Mouse (Mus musculus): Measurements from ENCODE around the gene Ap1ar. TPM values are rescaled to one million over a fixed set of nuclear protein-coding genes. Genes with fewer than 3 reads are reported as not detected.
"Not testable (repeated sequence)": the region's sequence is repeated elsewhere in the genome, so short reads cannot be mapped to it uniquely, and the experiment has no call there.

The Ap1ar gene
- polyA plus RNA-seq, 1 experiment from 2014 or later = 26.2 TPM

DNA sequence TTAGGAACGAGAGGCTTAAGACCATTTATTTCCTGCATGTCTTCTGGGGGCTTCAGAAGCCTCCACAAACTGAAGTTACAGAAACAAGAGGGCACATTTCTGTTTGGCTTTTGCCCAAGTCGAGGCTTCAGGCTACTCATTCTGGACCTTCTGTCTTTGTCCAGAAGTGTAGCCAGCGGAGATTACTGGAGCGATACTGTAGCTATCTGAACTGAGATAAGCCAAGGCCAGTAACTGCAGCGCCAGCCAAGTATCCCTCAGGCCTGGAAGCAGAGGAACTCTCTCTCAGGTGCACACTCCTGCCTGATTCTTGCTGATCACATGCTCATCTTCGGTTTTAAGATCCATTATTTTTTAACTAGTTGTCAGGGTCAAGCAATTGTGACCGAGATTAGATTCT lies 49.3 kb downstream of the Ap1ar start:
- no peak overlapping the region for H3K27ac ChIP-seq (replicated peaks in 1 of 2; ENCODE audit: control insufficient read depth in 1 of 2, insufficient read depth in 1 of 2, low read depth in 2 of 2, low read length in 2 of 2)
- WGBS = 51% methylated on average over 7 of the region's 7 CpGs

DNA sequence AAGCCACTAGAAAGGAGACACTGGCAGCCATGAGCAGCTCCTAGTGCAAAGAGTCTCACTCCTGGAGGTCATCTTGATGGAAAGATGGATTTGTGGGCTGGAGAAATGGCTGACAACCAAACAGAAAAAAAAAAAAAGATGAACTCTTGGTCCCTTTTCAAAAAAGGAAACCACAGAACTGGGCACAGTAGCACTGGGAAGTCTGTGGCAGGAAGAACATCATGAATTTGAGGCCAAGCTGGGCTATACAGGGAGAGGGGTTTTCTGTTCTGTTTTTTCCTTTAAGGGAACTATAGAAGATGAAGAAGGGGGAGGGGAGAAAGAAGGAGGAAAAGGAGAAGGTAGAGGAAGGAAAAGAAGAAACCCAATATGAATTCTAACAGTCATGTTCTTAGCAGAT lies 50.3 kb downstream of the Ap1ar start:
- H3K9me3 ChIP-seq (ENCODE audit: control insufficient read depth, low read length) = no peaks in the 10 kb centered on the region; the same call in 1 of the 2 replicates
- peaks cover 4 to 6% of the 10 kb centered on the region in 2 experiments; a peak in 3 of 4 replicates for H3K4me1 ChIP-seq (ENCODE audit: control insufficient read depth in 2 of 2, insufficient read depth in 2 of 2, low read length in 2 of 2)
- H3K4me2 ChIP-seq (ENCODE audit: low read length) = no peak overlapping the region
- no peak overlapping the region for H3K9ac ChIP-seq (ENCODE audit: low read length)
- H3K27ac ChIP-seq (replicated peaks in 1 of 2; ENCODE audit: control insufficient read depth in 1 of 2, insufficient read depth in 1 of 2, low read depth in 2 of 2, low read length in 2 of 2) = no peak overlapping the region
- no peak overlapping the region for H3K4me3 ChIP-seq (ENCODE audit: control insufficient read depth in 1 of 2, insufficient read depth in 1 of 2, low read depth in 1 of 2, low read length in 2 of 2)
- no peaks in the 10 kb centered on the region for H3K36me3 ChIP-seq (ENCODE audit: control insufficient read depth, insufficient read depth, low read length)
- H3K27me3 ChIP-seq (ENCODE audit: control insufficient read depth, insufficient read depth, low read length) = peaks cover 15% of the 10 kb centered on the region
- no peak for ATAC-seq (ENCODE audit: insufficient number of reproducible peaks, insufficient read depth, low FRiP score, low read depth)

More for the DNA sequence above, 49.3 kb downstream of the Ap1ar start:
- ATAC-seq (ENCODE audit: insufficient number of reproducible peaks, insufficient read depth, low FRiP score, low read depth) = no peak
- H3K36me3 ChIP-seq (ENCODE audit: control insufficient read depth, insufficient read depth, low read length) = no peaks in the 10 kb centered on the region
- H3K9me3 ChIP-seq (ENCODE audit: control insufficient read depth, low read length) = no peaks in the 10 kb centered on the region; the same call in 1 of the 2 replicates
- no peak overlapping the region for H3K9ac ChIP-seq (ENCODE audit: low read length)
- H3K4me2 ChIP-seq (ENCODE audit: low read length) = no peak overlapping the region
- no peak overlapping the region for H3K4me3 ChIP-seq (ENCODE audit: control insufficient read depth in 1 of 2, insufficient read depth in 1 of 2, low read depth in 1 of 2, low read length in 2 of 2)
- peaks cover 15% of the 10 kb centered on the region for H3K27me3 ChIP-seq (ENCODE audit: control insufficient read depth, insufficient read depth, low read length)
- H3K4me1 ChIP-seq (ENCODE audit: control insufficient read depth in 2 of 2, insufficient read depth in 2 of 2, low read length in 2 of 2) = peaks cover 4 to 6% of the 10 kb centered on the region in 2 experiments; a peak in 3 of 4 replicates

DNA sequence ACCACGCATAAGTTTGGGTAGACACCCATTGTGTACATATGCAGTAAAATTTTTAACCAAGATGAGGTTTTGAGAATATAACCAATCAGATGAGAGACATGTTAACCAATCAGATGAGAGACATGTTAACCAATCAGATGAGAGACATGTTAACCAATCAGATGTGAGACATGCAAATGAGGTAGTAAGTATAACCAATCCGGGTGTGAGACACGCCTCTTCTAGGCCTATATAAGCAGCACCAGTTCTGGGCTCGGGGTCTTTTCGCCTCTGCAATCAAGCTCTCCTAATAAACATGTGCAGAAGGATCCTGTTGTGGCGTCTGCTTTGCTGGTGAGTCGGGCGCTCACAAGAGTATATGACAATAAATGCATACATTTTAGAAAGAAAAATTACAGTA lies 53.6 kb downstream of the Ap1ar start:
- H3K4me1 ChIP-seq (ENCODE audit: control insufficient read depth in 2 of 2, insufficient read depth in 2 of 2, low read length in 2 of 2); ATAC-seq (ENCODE audit: insufficient number of reproducible peaks, insufficient read depth, low FRiP score, low read depth); H3K36me3 ChIP-seq (ENCODE audit: control insufficient read depth, insufficient read depth, low read length); H3K9me3 ChIP-seq (ENCODE audit: control insufficient read depth, low read length); H3K27me3 ChIP-seq (ENCODE audit: control insufficient read depth, insufficient read depth, low read length); H3K27ac ChIP-seq (replicated peaks in 1 of 2; ENCODE audit: control insufficient read depth in 1 of 2, insufficient read depth in 1 of 2, low read depth in 2 of 2, low read length in 2 of 2); H3K4me2 ChIP-seq (ENCODE audit: low read length); H3K9ac ChIP-seq (ENCODE audit: low read length); H3K4me3 ChIP-seq (ENCODE audit: control insufficient read depth in 1 of 2, insufficient read depth in 1 of 2, low read depth in 1 of 2, low read length in 2 of 2): not testable (repeated sequence)
- 90% methylated on average over 8 of the region's 8 CpGs for WGBS

DNA sequence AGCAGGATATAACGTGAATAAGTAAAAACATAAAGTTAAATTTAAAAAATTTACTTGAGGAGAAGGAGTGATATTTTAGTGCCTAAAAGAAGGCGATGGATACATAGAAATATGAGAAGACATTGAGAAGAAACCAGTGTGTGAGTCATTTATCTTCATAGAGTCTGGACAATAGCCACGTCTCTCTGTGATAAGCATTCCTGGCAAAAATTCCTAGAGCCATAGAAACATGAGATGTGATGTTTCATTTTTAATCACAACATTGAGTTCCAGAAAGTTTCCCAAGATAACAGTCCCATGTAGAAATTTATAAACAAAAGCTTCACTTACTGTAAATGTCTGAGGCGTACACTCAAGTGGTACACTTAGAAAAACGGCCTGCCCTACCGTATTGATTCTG lies 54.4 kb downstream of the Ap1ar start:
- Histone ChIP-seq H3K9me3 (ENCODE audit: control insufficient read depth, low read length) (no peaks in the 10 kb centered on the region; the same call in 1 of the 2 replicates), H3K27ac (replicated peaks in 1 of 2; ENCODE audit: control insufficient read depth in 1 of 2, insufficient read depth in 1 of 2, low read depth in 2 of 2, low read length in 2 of 2) (no peak overlapping the region), H3K27me3 (ENCODE audit: control insufficient read depth, insufficient read depth, low read length) (peaks cover under 1% of the 10 kb centered on the region; the same call in 1 of the 2 replicates), H3K4me1 (ENCODE audit: control insufficient read depth in 2 of 2, insufficient read depth in 2 of 2, low read length in 2 of 2) (no peaks in the 10 kb centered on the region), H3K36me3 (ENCODE audit: control insufficient read depth, insufficient read depth, low read length) (no peaks in the 10 kb centered on the region), H3K4me2 (ENCODE audit: low read length) (no peak overlapping the region), H3K4me3 (ENCODE audit: control insufficient read depth in 1 of 2, insufficient read depth in 1 of 2, low read depth in 1 of 2, low read length in 2 of 2) (no peak overlapping the region), H3K9ac (ENCODE audit: low read length) (no peak overlapping the region)
- 67% methylated on average over 6 of the region's 6 CpGs for WGBS
- ATAC-seq (ENCODE audit: insufficient number of reproducible peaks, insufficient read depth, low FRiP score, low read depth) = no peak

DNA sequence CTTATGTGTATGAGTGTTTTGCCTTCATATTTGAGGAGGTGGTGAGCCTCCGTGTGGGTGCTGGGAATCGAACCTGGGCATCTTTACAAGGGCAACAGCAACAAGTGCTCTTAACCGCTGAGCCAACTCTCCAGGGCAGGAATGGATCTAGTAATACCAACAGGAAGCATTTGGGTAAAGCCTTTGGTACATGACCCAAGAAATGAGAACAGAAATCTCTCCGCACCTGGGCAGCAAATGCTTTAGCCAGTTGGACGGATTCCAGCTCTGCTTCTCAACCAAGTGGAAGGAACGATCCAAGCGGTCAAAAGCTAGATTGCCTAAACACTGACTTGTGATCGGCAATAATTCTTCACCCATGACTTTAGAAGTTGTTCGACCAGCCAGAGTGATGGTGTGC lies 56.4 kb downstream of the Ap1ar start:
- 91% methylated on average over 9 of the region's 9 CpGs for WGBS
- H3K4me2 ChIP-seq (ENCODE audit: low read length) = no peak overlapping the region
- H3K27ac ChIP-seq (replicated peaks in 1 of 2; ENCODE audit: control insufficient read depth in 1 of 2, insufficient read depth in 1 of 2, low read depth in 2 of 2, low read length in 2 of 2) = no peak overlapping the region
- ATAC-seq (ENCODE audit: insufficient number of reproducible peaks, insufficient read depth, low FRiP score, low read depth) = no peak
- H3K27me3 ChIP-seq (ENCODE audit: control insufficient read depth, insufficient read depth, low read length) = no peaks in the 10 kb centered on the region
- H3K9ac ChIP-seq (ENCODE audit: low read length) = no peak overlapping the region
- no peaks in the 10 kb centered on the region for H3K4me1 ChIP-seq (ENCODE audit: control insufficient read depth in 2 of 2, insufficient read depth in 2 of 2, low read length in 2 of 2)
- H3K9me3 ChIP-seq (ENCODE audit: control insufficient read depth, low read length) = no peaks in the 10 kb centered on the region; the same call in 1 of the 2 replicates
- H3K36me3 ChIP-seq (ENCODE audit: control insufficient read depth, insufficient read depth, low read length) = no peaks in the 10 kb centered on the region
- H3K4me3 ChIP-seq (ENCODE audit: control insufficient read depth in 1 of 2, insufficient read depth in 1 of 2, low read depth in 1 of 2, low read length in 2 of 2) = no peak overlapping the region

DNA sequence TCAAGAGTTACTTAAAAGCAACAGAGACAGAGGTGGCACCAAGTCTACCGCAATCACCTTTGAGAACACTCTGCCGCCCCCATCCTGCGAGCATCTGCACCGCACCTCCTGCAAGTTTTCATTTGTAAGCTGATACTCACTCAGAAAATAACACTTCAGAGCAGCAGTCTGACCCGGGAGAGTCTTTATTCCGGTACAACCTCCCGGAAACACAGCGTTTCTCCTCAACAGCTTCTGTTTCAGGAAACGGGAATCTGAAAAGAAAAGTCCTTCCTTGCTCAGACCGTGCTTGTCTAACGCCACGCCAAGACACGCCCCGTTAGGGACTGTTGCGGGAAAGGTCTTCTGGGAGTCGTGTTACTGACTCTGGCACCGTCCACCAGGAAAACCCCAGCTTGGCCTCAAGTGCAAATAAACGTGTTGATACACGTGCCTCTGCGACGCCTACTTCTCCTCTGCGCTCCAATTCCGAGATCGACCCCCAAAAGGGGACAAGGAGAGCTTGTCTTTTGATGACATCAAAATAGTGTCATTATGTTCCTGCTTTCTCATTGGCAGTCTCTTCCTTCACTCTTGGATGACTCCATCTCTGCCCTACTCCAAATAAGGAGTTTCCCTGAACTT lies 57.2 kb downstream of the Ap1ar start, which contains the start of gene Alpk1:
Gene Alpk1 (minus strand): TSS at position 507 of the 624 bp plus-strand sequence.
- H3K9ac ChIP-seq (ENCODE audit: low read length) = peak within 1 kb of the TSS; percentile 64
- WGBS = under 1% methylated on average over 24 of the region's 24 CpGs
- peak; percentile 59 for ATAC-seq (ENCODE audit: insufficient number of reproducible peaks, insufficient read depth, low FRiP score, low read depth)
- no peaks in the 10 kb centered on the region for H3K9me3 ChIP-seq (ENCODE audit: control insufficient read depth, low read length)
- no peak within 1 kb of the TSS; a peak in 1 of 4 replicates for H3K27ac ChIP-seq (replicated peaks in 1 of 2; ENCODE audit: control insufficient read depth in 1 of 2, insufficient read depth in 1 of 2, low read depth in 2 of 2, low read length in 2 of 2)
- H3K4me1 ChIP-seq (ENCODE audit: control insufficient read depth in 2 of 2, insufficient read depth in 2 of 2, low read length in 2 of 2) = no peaks in the 10 kb centered on the region
- H3K27me3 ChIP-seq (ENCODE audit: control insufficient read depth, insufficient read depth, low read length) = no peaks in the 10 kb centered on the region
- H3K36me3 ChIP-seq (ENCODE audit: control insufficient read depth, insufficient read depth, low read length) = no peaks in the 10 kb centered on the region
- H3K4me2 ChIP-seq (ENCODE audit: low read length) = peak within 1 kb of the TSS; percentile 85
- peak within 1 kb of the TSS; percentile 46 to 56 for H3K4me3 ChIP-seq (ENCODE audit: control insufficient read depth in 1 of 2, insufficient read depth in 1 of 2, low read depth in 1 of 2, low read length in 2 of 2)

DNA sequence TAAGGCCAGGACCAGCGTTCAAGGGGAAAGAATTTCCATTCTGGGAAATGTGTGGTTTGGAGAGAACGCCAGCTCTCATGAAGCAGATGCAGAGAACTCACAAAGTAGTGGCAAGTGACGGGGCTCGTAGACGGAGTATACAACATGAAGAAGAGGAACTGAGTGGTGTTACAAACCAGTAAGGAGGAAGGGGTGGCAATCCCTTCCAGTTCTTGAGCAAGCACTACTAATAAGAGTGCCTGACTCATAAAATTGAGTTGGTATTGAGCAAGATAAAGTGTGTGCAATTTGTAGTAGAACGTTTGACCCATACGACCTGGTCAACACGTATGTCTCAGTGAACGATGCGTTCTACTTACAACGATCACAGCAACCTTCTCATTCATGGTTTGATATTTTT lies 68.2 kb downstream of the Ap1ar start:
- no peaks in the 10 kb centered on the region for H3K36me3 ChIP-seq (ENCODE audit: control insufficient read depth, insufficient read depth, low read length)
- H3K27ac ChIP-seq (replicated peaks in 1 of 2; ENCODE audit: control insufficient read depth in 1 of 2, insufficient read depth in 1 of 2, low read depth in 2 of 2, low read length in 2 of 2) = no peak overlapping the region
- H3K4me3 ChIP-seq (ENCODE audit: control insufficient read depth in 1 of 2, insufficient read depth in 1 of 2, low read depth in 1 of 2, low read length in 2 of 2) = no peak overlapping the region
- no peaks in the 10 kb centered on the region for H3K9me3 ChIP-seq (ENCODE audit: control insufficient read depth, low read length)
- H3K27me3 ChIP-seq (ENCODE audit: control insufficient read depth, insufficient read depth, low read length) = no peaks in the 10 kb centered on the region
- 82% methylated on average over 11 of the region's 11 CpGs for WGBS
- no peak overlapping the region for H3K9ac ChIP-seq (ENCODE audit: low read length)
- no peak overlapping the region for H3K4me2 ChIP-seq (ENCODE audit: low read length)
- ATAC-seq (ENCODE audit: insufficient number of reproducible peaks, insufficient read depth, low FRiP score, low read depth) = no peak
- no peaks in the 10 kb centered on the region for H3K4me1 ChIP-seq (ENCODE audit: control insufficient read depth in 2 of 2, insufficient read depth in 2 of 2, low read length in 2 of 2)

DNA sequence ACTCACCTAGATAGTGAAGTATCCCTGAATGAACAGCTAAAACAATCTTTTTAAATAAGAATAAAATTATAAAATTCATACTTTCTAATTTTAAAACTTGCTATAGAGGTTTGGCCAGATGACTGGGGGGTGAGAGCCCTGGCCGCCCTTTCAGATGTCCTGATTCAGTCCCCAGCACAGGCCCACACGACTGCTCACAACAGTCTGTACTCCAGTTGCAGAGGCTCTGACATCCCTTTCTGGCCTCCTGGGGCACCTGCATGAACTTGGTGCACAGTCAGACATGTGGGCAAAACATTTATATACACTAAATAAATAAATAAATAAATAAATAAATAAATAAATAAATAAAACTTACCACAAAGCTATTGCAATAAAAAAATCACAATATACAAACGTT lies 71.4 kb downstream of the Ap1ar start:
- Histone ChIP-seq H3K36me3 (ENCODE audit: control insufficient read depth, insufficient read depth, low read length) (no peaks in the 10 kb centered on the region), H3K9ac (ENCODE audit: low read length) (no peak overlapping the region), H3K4me3 (ENCODE audit: control insufficient read depth in 1 of 2, insufficient read depth in 1 of 2, low read depth in 1 of 2, low read length in 2 of 2) (no peak overlapping the region), H3K27me3 (ENCODE audit: control insufficient read depth, insufficient read depth, low read length) (peaks cover 3% of the 10 kb centered on the region; the same call in 1 of the 2 replicates), H3K4me2 (ENCODE audit: low read length) (no peak overlapping the region), H3K9me3 (ENCODE audit: control insufficient read depth, low read length) (no peaks in the 10 kb centered on the region), H3K27ac (replicated peaks in 1 of 2; ENCODE audit: control insufficient read depth in 1 of 2, insufficient read depth in 1 of 2, low read depth in 2 of 2, low read length in 2 of 2) (no peak overlapping the region), H3K4me1 (ENCODE audit: control insufficient read depth in 2 of 2, insufficient read depth in 2 of 2, low read length in 2 of 2) (no peaks in the 10 kb centered on the region)
- ATAC-seq (ENCODE audit: insufficient number of reproducible peaks, insufficient read depth, low FRiP score, low read depth) = no peak
- 61% methylated on average over 3 of the region's 3 CpGs for WGBS
